Mouse (Mus musculus) olfactory bulb, adult 2 months (tissue): ENCODE results near the gene Mindy3. TPM values are rescaled to one million over a fixed set of nuclear protein-coding genes. Genes with fewer than 3 reads are reported as not detected.

Experiments
- H3K27ac ChIP-seq: fragments of 200-500 bp; 2 replicates; pipeline ENCODE4 v1.5.1; 2012; ENCODE audit warnings: low read depth, low read length; ENCODE audit not compliant: insufficient read depth
- H3K4me1 ChIP-seq: fragments of 200-500 bp; 2 replicates; pipeline ENCODE4 v1.6.1; 2012; ENCODE audit warnings: low read length; ENCODE audit not compliant: control insufficient read depth, insufficient read depth
- H3K4me3 ChIP-seq: fragments of 200-500 bp; 2 replicates; pipeline ENCODE4 v1.5.1; 2012; ENCODE audit warnings: mild to moderate bottlenecking, low read depth, low read length, moderate library complexity; ENCODE audit not compliant: insufficient read depth
- CTCF ChIP-seq: fragments of 200-500 bp; IDR thresholded peaks from 2 replicates; pipeline ENCODE4 v1.5.1; 2012; ENCODE audit warnings: low read depth, mild to moderate bottlenecking, low read length, moderate library complexity; ENCODE audit not compliant: insufficient read depth
- POLR2A ChIP-seq: fragments of 200-500 bp; IDR thresholded peaks from 2 replicates; pipeline ENCODE4 v1.6.1; 2012; ENCODE audit warnings: mild to moderate bottlenecking, low read depth, low read length, moderate library complexity; ENCODE audit not compliant: insufficient read depth
- WGBS: fragments of 180-500 bp; shearing (Covaris S2); methylation state at CpG from one replicate; pipeline ENCODE4 v1.1.7; 2018; 5-methylcytosine and 5-hydroxymethylcytosine counted together
- polyA plus RNA-seq: library from polyadenylated mRNA; stranded (reverse); fragments of >200 nt; gene quantifications from 2 replicates; pipeline ENCODE4 v1.2.4, GENCODE M21; 2012; ENCODE audit warnings: low replicate concordance; ENCODE audit not compliant: missing spikeins, insufficient read depth, insufficient read length

The Mindy3 gene
- polyA plus RNA-seq, 1 experiment = not detected

GRCm38 (mm10) chr2:12301431-12302170, 117.7 kb downstream of the Mindy3 start, which contains the start of gene Itga8:
Gene Itga8 (minus strand): TSS chr2:12301922.
- peak within 1 kb of the TSS; percentile 68 for H3K4me3 ChIP-seq
- H3K4me1 ChIP-seq = peaks cover 3% of the 10 kb centered on the region; the same call in 1 of the 2 replicates
- WGBS = under 1% methylated on average over 56 of the region's 56 CpGs
- TF ChIP-seq CTCF (peak; percentile 86), POLR2A (no peak)
- H3K27ac ChIP-seq = no peak within 1 kb of the TSS

- Histone ChIP-seq H3K4me3 (peak overlapping the region; percentile 68), H3K4me1 (peaks cover 3% of the 10 kb centered on the region; the same call in 1 of the 2 replicates), H3K27ac (no peak overlapping the region)
- WGBS = 74% methylated on average over 15 of the region's 15 CpGs
- TF ChIP-seq POLR2A (no peak), CTCF (no peak)
Measured at GRCm38 (mm10) chr2:12300449-12301228, 118.6 kb downstream of the Mindy3 start.

GRCm38 (mm10) chr2:12297287-12297686, 122.0 kb downstream of the Mindy3 start:
- TF ChIP-seq POLR2A (no peak), CTCF (no peak)
- 77% methylated on average over 5 of the region's 5 CpGs for WGBS
- H3K27ac ChIP-seq = no peak overlapping the region
- no peak overlapping the region for H3K4me3 ChIP-seq
- H3K4me1 ChIP-seq = peaks cover 3% of the 10 kb centered on the region; the same call in 1 of the 2 replicates

Other genes with a start within 250 kb of the Mindy3 start
- not detected in 2 replicates for gene Itga8, start 117.5 kb downstream of the Mindy3 start, polyA plus RNA-seq